Mouse (Mus musculus) 3T3-L1 (cell line): Measurements from ENCODE around the gene Vmn1r119.
"Not testable (repeated sequence)": the region's sequence is repeated elsewhere in the genome, so short reads cannot be mapped to it uniquely, and the experiment has no call there.

ENCODE experiments used
- DNase-seq: peaks from one replicate; pipeline ENCODE4 v3.0.0-alpha.2; 2015; ENCODE audit warnings: low read depth, low spot score

Gene Vmn1r119

DNA sequence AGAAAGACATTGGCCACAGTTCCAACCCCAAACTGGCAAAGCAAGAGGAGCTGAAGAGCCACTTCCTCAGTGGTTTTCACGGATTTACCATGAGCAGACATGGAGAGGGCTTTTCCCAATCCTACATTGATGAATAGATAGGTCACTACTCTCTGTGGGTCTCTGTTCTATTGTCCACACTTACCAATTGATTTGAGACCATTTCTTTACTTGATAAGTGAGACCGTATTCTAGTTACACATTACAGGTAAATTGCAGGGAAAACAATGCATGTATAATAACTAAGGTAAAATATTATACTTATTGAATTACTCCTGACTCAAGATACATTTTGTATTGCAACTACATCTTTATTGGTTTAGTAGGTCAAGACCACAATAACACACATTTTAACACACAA lies at the start of gene Vmn1r119:
Vmn1r119 (minus strand) TSS at position 101 of the 400 bp plus-strand sequence.
- DNase-seq: not testable (repeated sequence)

DNA sequence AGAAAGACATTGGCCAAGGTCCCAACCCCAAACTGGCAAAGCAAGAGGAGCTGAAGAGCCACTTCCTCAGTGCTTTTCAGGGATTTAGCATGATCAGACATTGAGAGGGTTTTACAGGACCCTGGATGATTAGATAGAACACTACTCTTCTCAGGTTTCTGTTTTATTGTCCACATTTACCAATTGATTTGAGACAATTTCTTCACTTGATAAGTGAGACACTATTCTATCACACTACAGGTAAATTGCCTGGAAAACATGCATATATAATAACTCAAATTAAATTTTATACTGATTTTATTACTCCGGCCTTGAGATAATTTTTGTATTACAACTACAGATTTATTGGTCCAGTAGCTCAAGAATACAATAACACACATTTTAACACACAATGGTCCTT lies 41.4 kb upstream of the Vmn1r119 start, which contains the start of gene Vmn1r120:
Vmn1r120 (minus strand) TSS at position 101 of the 400 bp plus-strand sequence.
- DNase-seq: not testable (repeated sequence)
